Mouse (Mus musculus) right cerebral cortex, postnatal 36 days (tissue): ENCODE measurements at regions not wholly inside any gene's neighbourhood (a gene's known extent, or its start where the extent isn't known, plus 50 kb on each side); places are given as distances from the start of the nearest gene placed in this dataset.

Source experiments
- DNase-seq, 2 experiments: peaks; one replicate each; pipeline ENCODE4 v3.0.0; 2022; ENCODE audit warnings: low spot score in 2 of 2, mixed read lengths in 1 of 2

- DNase-seq, result no peak
These were observed 779.1 kb upstream of the Gm8797 start for GRCm38 (mm10) chr3:4971496-4971895.

DNA sequence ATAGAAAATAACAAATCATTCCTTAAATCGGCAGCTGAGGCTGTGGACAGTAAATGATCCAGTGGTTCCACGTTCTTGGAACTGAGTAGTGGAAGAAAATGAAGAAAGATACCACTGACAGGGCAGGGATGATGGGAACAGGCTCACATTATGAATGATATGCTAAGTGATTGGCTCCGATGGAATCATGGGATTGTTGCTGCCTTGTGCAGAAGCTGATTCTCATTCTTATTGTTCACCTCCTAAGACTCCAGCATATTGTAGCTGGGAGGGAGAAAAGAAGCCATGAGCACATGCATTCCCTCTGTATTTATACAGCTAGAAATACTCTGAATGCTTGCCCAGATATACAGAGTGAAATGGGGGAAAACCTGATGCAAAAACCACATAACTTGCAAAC is 777.3 kb upstream of the Gm8797 start:
- DNase-seq, result no peak

DNA sequence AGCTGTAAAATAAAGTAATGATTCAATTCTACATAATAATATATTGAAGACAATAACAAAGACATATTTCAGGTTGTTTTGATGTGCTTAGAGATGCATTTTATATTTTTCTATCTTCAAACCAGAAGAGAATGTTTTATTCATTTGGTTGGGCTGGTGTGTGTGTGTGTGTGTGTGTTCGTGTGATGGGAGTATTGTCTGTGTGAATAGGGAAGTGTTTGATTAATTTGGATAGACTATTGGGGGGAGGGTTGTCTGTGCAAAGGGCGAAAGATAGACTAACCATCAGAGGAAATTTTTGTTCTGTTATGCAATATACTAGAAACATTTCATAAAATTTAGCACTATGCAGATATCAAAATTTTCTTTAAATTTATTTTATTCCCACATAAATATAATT is 776.8 kb upstream of the Gm8797 start:
- no peak for DNase-seq

DNA sequence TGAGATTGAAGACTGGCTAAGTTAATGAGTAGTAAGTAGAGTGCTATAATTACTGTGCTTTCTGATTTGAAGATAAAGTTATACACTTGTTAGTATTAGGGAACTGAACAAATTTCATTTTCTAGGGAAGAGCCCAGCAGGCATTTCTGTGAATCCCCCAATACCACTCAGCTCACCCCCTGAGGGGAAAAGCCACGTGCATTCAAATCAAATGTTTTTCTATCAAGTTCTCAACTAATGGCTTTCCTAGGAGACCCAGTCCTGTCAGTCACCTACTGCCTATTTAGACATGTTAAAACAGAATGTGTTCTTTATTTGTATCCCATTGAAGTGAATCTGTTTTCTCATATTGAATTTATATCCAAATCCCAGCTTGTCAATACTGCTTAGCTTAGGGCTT is 775.9 kb upstream of the Gm8797 start:
- no peak for DNase-seq

DNA sequence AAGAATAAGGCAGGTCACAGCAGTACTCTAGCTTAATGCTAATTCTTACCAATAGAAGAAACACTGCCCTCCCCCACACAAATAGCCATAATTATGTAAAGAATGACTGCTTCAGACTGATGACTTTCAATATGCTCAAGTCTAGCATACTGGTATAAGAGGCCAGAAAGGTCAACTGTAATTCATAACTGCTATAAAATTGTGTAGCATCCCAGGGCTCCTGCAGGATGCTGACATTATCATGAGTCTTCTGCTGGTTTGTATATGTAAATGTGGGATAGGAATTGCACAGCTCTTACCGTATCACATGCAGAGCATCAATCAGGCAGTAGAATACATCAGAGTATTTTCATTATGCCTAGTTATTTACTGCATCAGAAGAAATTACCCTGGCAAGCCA is 774.3 kb upstream of the Gm8797 start:
- DNase-seq, result no peak

DNA sequence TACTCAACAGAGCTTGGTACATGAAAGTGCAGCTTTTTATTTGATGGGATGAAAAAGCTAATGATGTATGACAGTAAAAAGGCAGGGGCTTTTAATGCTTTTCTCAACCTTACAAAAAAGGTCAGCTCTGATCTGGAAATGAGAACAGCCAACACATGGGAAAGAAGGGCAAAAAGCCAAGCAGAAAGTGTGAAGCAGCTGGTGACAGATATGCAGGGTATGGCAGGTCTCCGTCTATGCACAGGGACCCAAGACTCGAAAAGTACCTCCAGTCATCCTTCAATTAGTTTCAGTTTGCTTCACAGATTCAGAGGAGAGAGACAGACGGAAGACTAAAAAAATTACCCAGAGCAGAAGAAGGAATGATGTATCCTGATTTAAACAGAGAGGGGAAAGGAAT is 732.9 kb upstream of the Gm8797 start:
- DNase-seq, result no peak
